Mouse (Mus musculus): ENCODE measurements around the gene Slc43a2.
A peak's percentile ranks its signal among the peaks of the same experiment; 100 is the strongest.

The Slc43a2 gene

GRCm38 (mm10) chr11:75619133-75619532 lies 87.6 kb downstream of the Slc43a2 start:
- no peak for DNase-seq

- no peak for DNase-seq
Measured at GRCm38 (mm10) chr11:75620136-75620780, 88.8 kb downstream of the Slc43a2 start.

- no peak for DNase-seq
Measured at GRCm38 (mm10) chr11:75621426-75621825, 89.9 kb downstream of the Slc43a2 start.

- no peak for DNase-seq
Measured at GRCm38 (mm10) chr11:75622588-75623329, 91.3 kb downstream of the Slc43a2 start.

GRCm38 (mm10) chr11:75624102-75624554 lies 92.6 kb downstream of the Slc43a2 start:
- no peak for DNase-seq

- peak; percentile 67 for DNase-seq
Measured at GRCm38 (mm10) chr11:75625820-75626219, 94.3 kb downstream of the Slc43a2 start.
